Mouse (Mus musculus) macrophage (primary cell): ENCODE data around the gene Rasgrf2. TPM values are rescaled to one million over a fixed set of nuclear protein-coding genes. Genes with fewer than 3 reads are reported as not detected.

Source experiments
- H3K27ac ChIP-seq: fragments of 350-480 bp; formaldehyde crosslinking; 2 replicates; pipeline ENCODE4 v1.9.0; 2021
- H3K36me3 ChIP-seq: fragments of 350-480 bp; formaldehyde crosslinking; 2 replicates; pipeline ENCODE4 v1.9.0; 2021; ENCODE audit errors: inconsistent target
- H3K4me3 ChIP-seq: fragments of 350-480 bp; formaldehyde crosslinking; 2 replicates; pipeline ENCODE4 v1.9.0; 2021; ENCODE audit errors: inconsistent target
- H3K79me2 ChIP-seq: fragments of 350-480 bp; formaldehyde crosslinking; 2 replicates; pipeline ENCODE4 v1.9.0; 2021; ENCODE audit errors: inconsistent target
- WGBS: methylation state at CpG from one replicate; pipeline ENCODE4 v1.1.7; 2026; ENCODE audit warnings: inconsistent platforms; ENCODE audit not compliant: missing documents; 5-methylcytosine and 5-hydroxymethylcytosine counted together
- polyA plus RNA-seq: library from polyadenylated mRNA; stranded (reverse); fragments of 250-400 nt; gene quantifications from 3 replicates; pipeline ENCODE4 v1.2.4, GENCODE M21; 2018; ENCODE audit warnings: inconsistent platforms

Rasgrf2 gene
- polyA plus RNA-seq, 1 experiment from 2014 or later = not detected

- Histone ChIP-seq H3K79me2 (no peaks in the 10 kb centered on the region), H3K4me3 (no peak overlapping the region), H3K27ac (no peak overlapping the region), H3K36me3 (no peaks in the 10 kb centered on the region)
- WGBS = 100% methylated on average over 1 of the region's 1 CpGs
Observed at GRCm38 (mm10) chr13:91955175-91955574, 176.3 kb downstream of the Rasgrf2 start.

GRCm38 (mm10) chr13:91940113-91940512, 191.3 kb downstream of the Rasgrf2 start:
- no peak overlapping the region for H3K4me3 ChIP-seq
- H3K27ac ChIP-seq = no peak overlapping the region
- WGBS = 96% methylated on average over 9 of the region's 9 CpGs
- no peaks in the 10 kb centered on the region for H3K79me2 ChIP-seq
- no peaks in the 10 kb centered on the region for H3K36me3 ChIP-seq

GRCm38 (mm10) chr13:91938826-91939225, 192.6 kb downstream of the Rasgrf2 start:
- H3K27ac ChIP-seq = no peak overlapping the region
- 92% methylated on average over 1 of the region's 1 CpGs for WGBS
- H3K4me3 ChIP-seq = no peak overlapping the region
- no peaks in the 10 kb centered on the region for H3K36me3 ChIP-seq
- no peaks in the 10 kb centered on the region for H3K79me2 ChIP-seq

GRCm38 (mm10) chr13:91937232-91937631, 194.2 kb downstream of the Rasgrf2 start:
- WGBS = 82% methylated on average over 2 of the region's 2 CpGs

GRCm38 (mm10) chr13:91932122-91932521, 199.3 kb downstream of the Rasgrf2 start:
- WGBS = 92% methylated on average over 1 of the region's 1 CpGs
- no peaks in the 10 kb centered on the region for H3K36me3 ChIP-seq
- no peak overlapping the region for H3K27ac ChIP-seq
- H3K4me3 ChIP-seq = no peak overlapping the region
- H3K79me2 ChIP-seq = no peaks in the 10 kb centered on the region

More at GRCm38 (mm10) chr13:91937232-91937631, 194.2 kb downstream of the Rasgrf2 start:
- Histone ChIP-seq H3K79me2 (no peaks in the 10 kb centered on the region), H3K36me3 (no peaks in the 10 kb centered on the region), H3K4me3 (no peak overlapping the region), H3K27ac (no peak overlapping the region)

- H3K79me2 ChIP-seq = no peaks in the 10 kb centered on the region
- H3K36me3 ChIP-seq = no peaks in the 10 kb centered on the region
- H3K27ac ChIP-seq = no peak overlapping the region
- WGBS = 83% methylated on average over 7 of the region's 7 CpGs
- H3K4me3 ChIP-seq = no peak overlapping the region
Observed at GRCm38 (mm10) chr13:91929943-91930726, 201.3 kb downstream of the Rasgrf2 start.

- Histone ChIP-seq H3K36me3 (no peaks in the 10 kb centered on the region), H3K79me2 (no peaks in the 10 kb centered on the region), H3K4me3 (no peak overlapping the region), H3K27ac (no peak overlapping the region)
- WGBS = 74% methylated on average over 4 of the region's 4 CpGs
Observed at GRCm38 (mm10) chr13:91928605-91929389, 202.7 kb downstream of the Rasgrf2 start.

- Histone ChIP-seq H3K79me2 (no peaks in the 10 kb centered on the region), H3K27ac (no peak overlapping the region), H3K36me3 (no peaks in the 10 kb centered on the region), H3K4me3 (no peak overlapping the region)
- WGBS = 54% methylated on average over 3 of the region's 3 CpGs
Observed at GRCm38 (mm10) chr13:91921010-91921409, 210.4 kb downstream of the Rasgrf2 start.

GRCm38 (mm10) chr13:91918764-91919163, 212.7 kb downstream of the Rasgrf2 start:
- 92% methylated on average over 5 of the region's 5 CpGs for WGBS
- Histone ChIP-seq H3K36me3 (no peaks in the 10 kb centered on the region), H3K4me3 (no peak overlapping the region), H3K27ac (no peak overlapping the region), H3K79me2 (no peaks in the 10 kb centered on the region)

- Histone ChIP-seq H3K36me3 (no peaks in the 10 kb centered on the region), H3K4me3 (no peak overlapping the region), H3K27ac (no peak overlapping the region), H3K79me2 (no peaks in the 10 kb centered on the region)
- 78% methylated on average over 2 of the region's 2 CpGs for WGBS
Observed at GRCm38 (mm10) chr13:91917835-91918234, 213.6 kb downstream of the Rasgrf2 start.

GRCm38 (mm10) chr13:91916308-91916707, 215.1 kb downstream of the Rasgrf2 start:
- no peaks in the 10 kb centered on the region for H3K36me3 ChIP-seq
- no peak overlapping the region for H3K27ac ChIP-seq
- H3K4me3 ChIP-seq = no peak overlapping the region
- WGBS = 97% methylated on average over 4 of the region's 5 CpGs
- H3K79me2 ChIP-seq = no peaks in the 10 kb centered on the region

GRCm38 (mm10) chr13:91915582-91916239, 215.7 kb downstream of the Rasgrf2 start:
- no peaks in the 10 kb centered on the region for H3K36me3 ChIP-seq
- 61% methylated on average over 6 of the region's 6 CpGs for WGBS
- H3K27ac ChIP-seq = no peak overlapping the region
- no peak overlapping the region for H3K4me3 ChIP-seq
- H3K79me2 ChIP-seq = no peaks in the 10 kb centered on the region

GRCm38 (mm10) chr13:91915192-91915581, 216.3 kb downstream of the Rasgrf2 start:
- WGBS = 7% methylated on average over 4 of the region's 4 CpGs
- H3K36me3 ChIP-seq = no peaks in the 10 kb centered on the region
- H3K79me2 ChIP-seq = no peaks in the 10 kb centered on the region
- H3K27ac ChIP-seq = no peak overlapping the region
- no peak overlapping the region for H3K4me3 ChIP-seq

- H3K79me2 ChIP-seq = no peaks in the 10 kb centered on the region
- H3K4me3 ChIP-seq = no peak overlapping the region
- H3K36me3 ChIP-seq = no peaks in the 10 kb centered on the region
- H3K27ac ChIP-seq = no peak overlapping the region
Observed at GRCm38 (mm10) chr13:91911652-91912051, 219.8 kb downstream of the Rasgrf2 start.

- no peak overlapping the region for H3K27ac ChIP-seq
- H3K4me3 ChIP-seq = no peak overlapping the region
- H3K36me3 ChIP-seq = no peaks in the 10 kb centered on the region
- H3K79me2 ChIP-seq = no peaks in the 10 kb centered on the region
Observed at GRCm38 (mm10) chr13:91911211-91911610, 220.2 kb downstream of the Rasgrf2 start.
